Mouse (Mus musculus): ENCODE measurements at regions not wholly inside any gene's neighbourhood (a gene's known extent, or its start where the extent isn't known, plus 50 kb on each side); places are given as distances from the start of the nearest gene placed in this dataset.
A peak's percentile ranks its signal among the peaks of the same experiment; 100 is the strongest.

DNA sequence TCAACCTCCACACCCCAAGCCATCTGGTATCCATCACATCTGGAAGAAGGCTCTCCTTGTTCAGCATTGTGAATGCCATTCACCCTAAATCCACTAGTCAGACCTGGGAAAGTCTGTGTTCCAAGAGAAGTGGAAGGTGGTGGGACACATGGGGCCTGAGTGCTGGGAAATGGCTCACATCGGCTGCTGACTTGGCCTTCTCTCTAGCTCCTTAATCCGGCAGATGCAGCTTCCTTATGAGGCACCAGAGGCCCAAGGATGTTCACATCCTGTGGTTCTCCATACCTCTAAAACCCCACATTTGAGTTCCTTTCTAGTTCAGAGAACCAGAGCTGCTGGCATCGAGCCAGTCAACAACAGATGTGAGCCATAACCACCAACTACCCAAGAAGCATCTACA, 142.9 kb downstream of the Dad1 start:
- no peaks in the 10 kb centered on the region for H3K36me3 ChIP-seq (ENCODE audit: insufficient read depth, low read length)
- no peak overlapping the region for H3K27ac ChIP-seq (ENCODE audit: low read depth, low read length)
- ATAC-seq (ENCODE audit: low FRiP score) (no peak), DNase-seq (ENCODE audit: low spot score) (peak; percentile 37)
- no peak overlapping the region for H3K4me3 ChIP-seq (ENCODE audit: low read depth, low read length)
- no peak overlapping the region for H3K9ac ChIP-seq (replicated peaks; ENCODE audit: low read length, poor library complexity, severe bottlenecking)
- H3K4me2 ChIP-seq (ENCODE audit: low read depth, low read length, poor library complexity, severe bottlenecking): no peak overlapping the region
- H3K9me3 ChIP-seq (ENCODE audit: low read length): no peaks in the 10 kb centered on the region
- H3K4me1 ChIP-seq (ENCODE audit: insufficient read depth, low read length): 0 out of 2 replicates have a peak, but pooled peaks cover 6% of the 10 kb centered on the region
- no peak for TF ChIP-seq CTCF (IDR thresholded peaks at IDR 0.05)
- 82% methylated on average over 3 of the region's 3 CpGs for WGBS
- H3K27me3 ChIP-seq (ENCODE audit: insufficient read depth, low read length): no peaks in the 10 kb centered on the region

GRCm38 (mm10) chr14:54109129-54109528, 144.8 kb downstream of the Dad1 start:
- H3K4me3 ChIP-seq (ENCODE audit: low read depth, low read length): no peak overlapping the region
- no peak for DNase-seq (ENCODE audit: low spot score)
- no peak for TF ChIP-seq CTCF (IDR thresholded peaks at IDR 0.05)
- no peaks in the 10 kb centered on the region for H3K9me3 ChIP-seq (ENCODE audit: low read length)
- ATAC-seq (ENCODE audit: low FRiP score): no peak
- H3K9ac ChIP-seq (replicated peaks; ENCODE audit: low read length, poor library complexity, severe bottlenecking): no peak overlapping the region
- no peak overlapping the region for H3K4me2 ChIP-seq (ENCODE audit: low read depth, low read length, poor library complexity, severe bottlenecking)
- H3K27ac ChIP-seq (ENCODE audit: low read depth, low read length): 0 out of 2 replicates have a peak overlapping the region, but pooled peaks have one; percentile 12
- H3K4me1 ChIP-seq (ENCODE audit: insufficient read depth, low read length): 0 out of 2 replicates have a peak, but pooled peaks cover 6% of the 10 kb centered on the region
- H3K27me3 ChIP-seq (ENCODE audit: insufficient read depth, low read length): no peaks in the 10 kb centered on the region
- no peaks in the 10 kb centered on the region for H3K36me3 ChIP-seq (ENCODE audit: insufficient read depth, low read length)
- 72% methylated on average over 1 of the region's 1 CpGs for WGBS

DNA sequence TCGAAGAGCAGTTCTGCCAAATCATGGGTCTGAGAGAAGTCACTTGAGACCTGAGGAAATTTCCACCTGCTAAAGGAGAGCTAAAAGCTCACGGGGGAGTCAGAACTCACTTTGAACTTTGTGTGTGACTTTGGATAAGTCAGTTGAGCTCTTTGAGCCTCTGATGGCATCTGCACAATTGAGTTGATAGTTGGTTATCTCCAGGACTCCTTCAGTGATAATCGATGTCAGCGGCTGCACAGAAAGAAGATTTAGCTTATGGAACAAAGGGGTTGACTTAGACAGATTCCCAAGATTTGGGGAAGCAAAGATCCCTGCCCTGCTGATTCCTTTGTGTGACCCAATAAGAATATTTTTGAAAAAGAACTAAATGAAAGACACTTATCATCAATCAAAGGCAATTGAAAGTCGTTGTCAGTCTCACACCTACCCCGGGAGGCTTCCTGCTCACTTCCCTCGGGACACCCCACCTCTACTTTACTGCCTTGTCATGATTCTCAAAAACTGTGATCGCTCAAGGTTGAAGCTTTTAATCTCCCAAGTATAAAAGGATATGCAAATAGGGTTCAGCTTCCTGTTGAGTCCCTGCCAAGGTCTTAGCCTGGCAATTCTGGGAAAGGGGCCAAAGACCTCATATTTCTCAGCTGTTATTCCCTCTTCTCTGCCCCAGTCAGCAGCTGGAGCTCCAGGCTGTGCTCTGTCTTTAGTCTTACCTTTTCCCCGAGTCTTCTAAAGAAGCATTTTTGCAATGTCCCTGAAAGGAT, 145.4 kb downstream of the Dad1 start:
- whole genome bisulfite sequencing: 8% methylated on average over 9 of the region's 9 CpGs
- DNase-seq (ENCODE audit: low spot score) (peak; percentile 80), ATAC-seq (ENCODE audit: low FRiP score) (no peak)
- peak overlapping the region; percentile 12; the same call in 1 of the 2 replicates for H3K27ac ChIP-seq (ENCODE audit: low read depth, low read length)
- no peak for TF ChIP-seq CTCF (IDR thresholded peaks at IDR 0.05)
- no peaks in the 10 kb centered on the region for H3K36me3 ChIP-seq (ENCODE audit: insufficient read depth, low read length)
- no peak overlapping the region for H3K4me3 ChIP-seq (ENCODE audit: low read depth, low read length)
- no peaks in the 10 kb centered on the region for H3K9me3 ChIP-seq (ENCODE audit: low read length)
- no peaks in the 10 kb centered on the region for H3K27me3 ChIP-seq (ENCODE audit: insufficient read depth, low read length)
- H3K9ac ChIP-seq (replicated peaks; ENCODE audit: low read length, poor library complexity, severe bottlenecking): no peak overlapping the region
- no peak overlapping the region for H3K4me2 ChIP-seq (ENCODE audit: low read depth, low read length, poor library complexity, severe bottlenecking)
- 0 out of 2 replicates have a peak, but pooled peaks cover 6% of the 10 kb centered on the region for H3K4me1 ChIP-seq (ENCODE audit: insufficient read depth, low read length)

DNA sequence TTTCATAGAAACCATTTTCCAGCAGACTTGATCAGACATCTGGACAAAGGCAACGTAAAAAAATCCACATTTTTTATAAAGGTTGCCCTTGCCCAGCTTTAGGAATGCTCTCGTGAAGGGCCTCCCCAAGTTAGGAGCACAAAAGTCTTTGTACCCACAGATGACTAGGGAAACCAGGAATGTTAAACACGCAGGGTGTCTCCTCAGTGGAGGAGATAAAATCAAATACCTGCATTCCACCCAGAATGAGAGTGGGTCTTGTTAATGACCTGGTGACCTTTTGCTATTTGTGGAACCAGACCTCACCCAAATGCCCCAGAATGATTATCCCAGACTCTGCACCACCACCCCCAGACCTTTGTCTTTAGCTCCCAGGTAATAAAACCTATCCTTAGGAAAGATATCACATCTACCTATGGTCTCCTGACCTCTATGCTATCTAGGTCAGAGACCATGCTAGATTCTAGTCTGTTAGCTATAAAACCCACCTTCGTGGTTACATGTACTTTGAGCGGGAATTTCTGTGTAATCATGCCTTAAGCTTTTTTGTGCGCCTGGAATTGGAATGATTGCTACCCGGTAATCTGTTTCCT, 146.6 kb downstream of the Dad1 start:
- H3K27ac ChIP-seq (ENCODE audit: low read depth, low read length): no peak overlapping the region
- no peaks in the 10 kb centered on the region for H3K36me3 ChIP-seq (ENCODE audit: insufficient read depth, low read length)
- no peak for TF ChIP-seq CTCF (IDR thresholded peaks at IDR 0.05)
- DNase-seq (ENCODE audit: low spot score) (no peak), ATAC-seq (ENCODE audit: low FRiP score) (no peak)
- no peak overlapping the region for H3K4me3 ChIP-seq (ENCODE audit: low read depth, low read length)
- H3K4me2 ChIP-seq (ENCODE audit: low read depth, low read length, poor library complexity, severe bottlenecking): no peak overlapping the region
- H3K4me1 ChIP-seq (ENCODE audit: insufficient read depth, low read length): 0 out of 2 replicates have a peak, but pooled peaks cover 6% of the 10 kb centered on the region
- no peaks in the 10 kb centered on the region for H3K27me3 ChIP-seq (ENCODE audit: insufficient read depth, low read length)
- no peaks in the 10 kb centered on the region for H3K9me3 ChIP-seq (ENCODE audit: low read length)
- H3K9ac ChIP-seq (replicated peaks; ENCODE audit: low read length, poor library complexity, severe bottlenecking): no peak overlapping the region
- 81% methylated on average over 7 of the region's 7 CpGs for WGBS

- H3K4me2 ChIP-seq (ENCODE audit: low read depth, low read length, poor library complexity, severe bottlenecking): no peak overlapping the region
- 75% methylated on average over 6 of the region's 6 CpGs for WGBS
- H3K9me3 ChIP-seq (ENCODE audit: low read length): no peaks in the 10 kb centered on the region
- no peak overlapping the region for H3K9ac ChIP-seq (replicated peaks; ENCODE audit: low read length, poor library complexity, severe bottlenecking)
- no peaks in the 10 kb centered on the region for H3K36me3 ChIP-seq (ENCODE audit: insufficient read depth, low read length)
- 0 out of 2 replicates have a peak, but pooled peaks cover 6% of the 10 kb centered on the region for H3K4me1 ChIP-seq (ENCODE audit: insufficient read depth, low read length)
- H3K27me3 ChIP-seq (ENCODE audit: insufficient read depth, low read length): no peaks in the 10 kb centered on the region
- ATAC-seq (ENCODE audit: low FRiP score): no peak
- TF ChIP-seq CTCF (IDR thresholded peaks at IDR 0.05): no peak
- no peak for DNase-seq (ENCODE audit: low spot score)
- no peak overlapping the region for H3K27ac ChIP-seq (ENCODE audit: low read depth, low read length)
- H3K4me3 ChIP-seq (ENCODE audit: low read depth, low read length): no peak overlapping the region
Measured at GRCm38 (mm10) chr14:54104243-54104642, 149.7 kb downstream of the Dad1 start.

GRCm38 (mm10) chr14:54103541-54103940, 150.4 kb downstream of the Dad1 start:
- H3K4me2 ChIP-seq (ENCODE audit: low read depth, low read length, poor library complexity, severe bottlenecking): no peak overlapping the region
- H3K27ac ChIP-seq (ENCODE audit: low read depth, low read length): no peak overlapping the region
- DNase-seq (ENCODE audit: low spot score): no peak
- no peaks in the 10 kb centered on the region for H3K9me3 ChIP-seq (ENCODE audit: low read length)
- no peak overlapping the region for H3K9ac ChIP-seq (replicated peaks; ENCODE audit: low read length, poor library complexity, severe bottlenecking)
- 0 out of 2 replicates have a peak, but pooled peaks cover 2% of the 10 kb centered on the region for H3K4me1 ChIP-seq (ENCODE audit: insufficient read depth, low read length)
- WGBS: 91% methylated on average over 5 of the region's 5 CpGs
- no peaks in the 10 kb centered on the region for H3K36me3 ChIP-seq (ENCODE audit: insufficient read depth, low read length)
- ATAC-seq (ENCODE audit: low FRiP score): no peak
- TF ChIP-seq CTCF (IDR thresholded peaks at IDR 0.05): no peak
- no peak overlapping the region for H3K4me3 ChIP-seq (ENCODE audit: low read depth, low read length)
- no peaks in the 10 kb centered on the region for H3K27me3 ChIP-seq (ENCODE audit: insufficient read depth, low read length)

Data from midbrain, postnatal 0 days (tissue).